Mouse (Mus musculus) MEL (cell line): ENCODE measurements around the gene Soat2.

Experiments
- CTCF ChIP-seq, 3 experiments: IDR thresholded peaks in 2 of 3; conservative IDR thresholded peaks in 1 of 3; 2 replicates each; pipeline ENCODE4 v1.5.1; 2011 to 2012; ENCODE audit warnings: low read length in 3 of 3, low read depth in 2 of 3, mild to moderate bottlenecking in 2 of 3, improper control_type of control experiment in 1 of 3, inconsistent platforms in 1 of 3, mixed read lengths in 1 of 3, moderate library complexity in 1 of 3; ENCODE audit not compliant: control insufficient read depth in 1 of 3, insufficient read depth in 1 of 3, poor library complexity in 1 of 3, severe bottlenecking in 1 of 3
- GABPA ChIP-seq: IDR thresholded peaks from 2 replicates; pipeline ENCODE4 v1.6.1; 2012; ENCODE audit warnings: low read depth, mild to moderate bottlenecking, inconsistent platforms, low read length, improper control_type of control experiment, moderate library complexity
- KAT2A ChIP-seq: conservative IDR thresholded peaks from 2 replicates; pipeline ENCODE4 v1.6.1; 2012; ENCODE audit warnings: low read depth, low read length, improper control_type of control experiment, inconsistent platforms
- MXI1 ChIP-seq: IDR thresholded peaks from 2 replicates; pipeline ENCODE4 v1.6.1; 2011; ENCODE audit warnings: mild to moderate bottlenecking, low read depth, low read length, improper control_type of control experiment
- POLR2A ChIP-seq, 2 experiments: IDR thresholded peaks; 2 replicates each; pipeline ENCODE4 v1.6.1; 2011 to 2012; ENCODE audit warnings: low read length in 2 of 2, mild to moderate bottlenecking in 2 of 2, control low read depth in 1 of 2, improper control_type of control experiment in 1 of 2, low read depth in 1 of 2, moderate library complexity in 1 of 2; ENCODE audit not compliant: control insufficient read depth in 1 of 2, insufficient read depth in 1 of 2, poor library complexity in 1 of 2
- SIN3A ChIP-seq: IDR thresholded peaks from 2 replicates; pipeline ENCODE4 v1.6.1; 2012; ENCODE audit warnings: low read length, improper control_type of control experiment, inconsistent platforms
- ZC3H11A ChIP-seq: IDR thresholded peaks from 2 replicates; pipeline ENCODE4 v1.6.1; 2012; ENCODE audit warnings: low read depth, mild to moderate bottlenecking, inconsistent platforms, low read length, improper control_type of control experiment

- TF ChIP-seq CTCF (IDR thresholded peaks at IDR 0.05 in 2 of 3, conservative IDR thresholded peaks at IDR 0.05 in 1 of 3; ENCODE audit: control insufficient read depth in 1 of 3, insufficient read depth in 1 of 3, low read depth in 2 of 3, low read length in 3 of 3, poor library complexity in 1 of 3, severe bottlenecking in 1 of 3): no peak
- no peak for TF ChIP-seq KAT2A
- TF ChIP-seq SIN3A: no peak
- TF ChIP-seq GABPA: no peak
- TF ChIP-seq ZC3H11A: no peak
- no peak for TF ChIP-seq MXI1
- no peak for TF ChIP-seq POLR2A (IDR thresholded peaks at IDR 0.05; ENCODE audit: control insufficient read depth in 1 of 2, insufficient read depth in 1 of 2, low read depth in 1 of 2, low read length in 2 of 2, poor library complexity in 1 of 2)
These were observed 36.7 kb upstream of the Soat2 start for GRCm38 (mm10) chr15:102113674-102114073.
